Mouse (Mus musculus): ENCODE measurements around the gene Ttc6. TPM values are rescaled to one million over a fixed set of nuclear protein-coding genes. Genes with fewer than 3 reads are reported as not detected.

Gene Ttc6
- total RNA-seq, 1 experiment: 0.18 TPM

- H3K9me3 ChIP-seq (ENCODE audit: control insufficient read depth, insufficient read depth, low read depth, low read length): no peaks in the 10 kb centered on the region
- peak overlapping the region; percentile 57 to 68 for H3K4me3 ChIP-seq (ENCODE audit: insufficient read depth in 1 of 2, low read depth in 1 of 2, low read length in 2 of 2, poor library complexity in 1 of 2, severe bottlenecking in 1 of 2)
- peak; percentile 86 for DNase-seq (ENCODE audit: low read depth, low spot score)
- TF ChIP-seq ZC3H11A (IDR thresholded peaks at IDR 0.05; ENCODE audit: borderline replicate concordance, low read depth, low read length) (no peak), CHD2 (IDR thresholded peaks at IDR 0.05; ENCODE audit: low read depth, low read length) (no peak), HCFC1 (IDR thresholded peaks at IDR 0.05; ENCODE audit: borderline replicate concordance, insufficient read depth, low read length) (no peak), MAFK (IDR thresholded peaks at IDR 0.05; ENCODE audit: insufficient read depth, low read depth, low read length) (no peak), ZNF384 (IDR thresholded peaks at IDR 0.05; ENCODE audit: low read depth, low read length) (no peak)
- H3K9ac ChIP-seq (ENCODE audit: insufficient read depth, low read depth, low read length, poor library complexity, severe bottlenecking): no peak overlapping the region
- peaks cover 0 to 13% of the 10 kb centered on the region in 2 experiments; a peak in 1 of 4 replicates for H3K4me1 ChIP-seq (ENCODE audit: control insufficient read depth in 2 of 2, insufficient read depth in 2 of 2, low read length in 2 of 2, poor library complexity in 1 of 2)
- H3K36me3 ChIP-seq (ENCODE audit: control insufficient read depth, insufficient read depth, low read length, poor library complexity, severe bottlenecking): no peaks in the 10 kb centered on the region
- no peak overlapping the region for H3K27ac ChIP-seq (ENCODE audit: insufficient read depth, low read depth, low read length, poor library complexity, severe bottlenecking)
- in situ Hi-C loops (cut with MboI; ENCODE audit: low sequenced_read_pairs in 2 of 2, unreplicated experiment in 2 of 2): loop anchor here (5.0 to 10.0 kb wide), 6 partner anchors 263 to 1008 kb away; partner anchors contain the start of genes Nkx2-9 (in 2 of the 2), Nkx2-1 (in 1 of the 2) and Sstr1 (in 1 of the 2)
These were observed 19.1 kb upstream of the Ttc6 start for GRCm38 (mm10) chr12:57544641-57545370.

- Histone ChIP-seq H3K36me3 (ENCODE audit: control insufficient read depth, insufficient read depth, low read length, poor library complexity, severe bottlenecking) (no peaks in the 10 kb centered on the region), H3K4me3 (ENCODE audit: insufficient read depth in 1 of 2, low read depth in 1 of 2, low read length in 2 of 2, poor library complexity in 1 of 2, severe bottlenecking in 1 of 2) (peak overlapping the region; percentile 57 to 68), H3K4me1 (ENCODE audit: control insufficient read depth in 2 of 2, insufficient read depth in 2 of 2, low read length in 2 of 2, poor library complexity in 1 of 2) (peaks cover 0 to 13% of the 10 kb centered on the region in 2 experiments; a peak in 1 of 4 replicates), H3K27ac (ENCODE audit: insufficient read depth, low read depth, low read length, poor library complexity, severe bottlenecking) (no peak overlapping the region), H3K9ac (ENCODE audit: insufficient read depth, low read depth, low read length, poor library complexity, severe bottlenecking) (peak overlapping the region; percentile 58; the same call in 1 of the 2 replicates), H3K9me3 (ENCODE audit: control insufficient read depth, insufficient read depth, low read depth, low read length) (no peaks in the 10 kb centered on the region)
- TF ChIP-seq CHD2 (IDR thresholded peaks at IDR 0.05; ENCODE audit: low read depth, low read length) (no peak), ZNF384 (IDR thresholded peaks at IDR 0.05; ENCODE audit: low read depth, low read length) (no peak), HCFC1 (IDR thresholded peaks at IDR 0.05; ENCODE audit: borderline replicate concordance, insufficient read depth, low read length) (no peak), ZC3H11A (IDR thresholded peaks at IDR 0.05; ENCODE audit: borderline replicate concordance, low read depth, low read length) (no peak), MAFK (IDR thresholded peaks at IDR 0.05; ENCODE audit: insufficient read depth, low read depth, low read length) (no peak)
- in situ Hi-C loops (cut with MboI; ENCODE audit: low sequenced_read_pairs in 2 of 2, unreplicated experiment in 2 of 2): loop anchor here (5.0 to 10.0 kb wide), 3 partner anchors 669 to 931 kb away; partner anchors contain the start of genes Nkx2-9 (in 1 of the 2) and Sstr1 (in 1 of the 2)
- DNase-seq (ENCODE audit: low read depth, low spot score): no peak
These were observed 18.3 kb upstream of the Ttc6 start for GRCm38 (mm10) chr12:57545371-57546241.

GRCm38 (mm10) chr12:57546415-57547201, 17.3 kb upstream of the Ttc6 start, which contains the start of gene Foxa1:
Foxa1 (minus strand) TSS chr12:57546916.
- no peak for DNase-seq (ENCODE audit: low read depth, low spot score)

More at GRCm38 (mm10) chr12:57546415-57547201, 17.3 kb upstream of the Ttc6 start, which contains the start of gene Foxa1:
- Histone ChIP-seq H3K36me3 (ENCODE audit: control insufficient read depth, insufficient read depth, low read length, poor library complexity, severe bottlenecking) (no peaks in the 10 kb centered on the region), H3K4me1 (ENCODE audit: control insufficient read depth in 2 of 2, insufficient read depth in 2 of 2, low read length in 2 of 2, poor library complexity in 1 of 2) (peaks cover 0 to 13% of the 10 kb centered on the region in 2 experiments; a peak in 1 of 4 replicates), H3K4me3 (ENCODE audit: insufficient read depth in 1 of 2, low read depth in 1 of 2, low read length in 2 of 2, poor library complexity in 1 of 2, severe bottlenecking in 1 of 2) (peak within 1 kb of the TSS; percentile 26 to 68), H3K9ac (ENCODE audit: insufficient read depth, low read depth, low read length, poor library complexity, severe bottlenecking) (peak within 1 kb of the TSS; percentile 58; the same call in 1 of the 2 replicates), H3K27ac (ENCODE audit: insufficient read depth, low read depth, low read length, poor library complexity, severe bottlenecking) (no peak within 1 kb of the TSS), H3K9me3 (ENCODE audit: control insufficient read depth, insufficient read depth, low read depth, low read length) (no peaks in the 10 kb centered on the region)
- TF ChIP-seq HCFC1 (IDR thresholded peaks at IDR 0.05; ENCODE audit: borderline replicate concordance, insufficient read depth, low read length): no peak
- TF ChIP-seq ZNF384 (IDR thresholded peaks at IDR 0.05; ENCODE audit: low read depth, low read length): no peak
- no peak for TF ChIP-seq CHD2 (IDR thresholded peaks at IDR 0.05; ENCODE audit: low read depth, low read length)
- no peak for TF ChIP-seq MAFK (IDR thresholded peaks at IDR 0.05; ENCODE audit: insufficient read depth, low read depth, low read length)
- no peak for TF ChIP-seq ZC3H11A (IDR thresholded peaks at IDR 0.05; ENCODE audit: borderline replicate concordance, low read depth, low read length)
- in situ Hi-C loops (cut with MboI; ENCODE audit: low sequenced_read_pairs in 2 of 2, unreplicated experiment in 2 of 2): loop anchor here (5.0 to 10.0 kb wide), 3 partner anchors 668 to 932 kb away; partner anchors contain the start of genes Nkx2-9 (in 1 of the 2) and Sstr1 (in 1 of the 2)
